Mouse (Mus musculus): Measurements from ENCODE around the gene Acat1.

The Acat1 gene

GRCm38 (mm10) chr9:53535416-53536320, 74.5 kb downstream of the Acat1 start:
- in situ Hi-C loops (cut with MboI; ENCODE audit: low sequenced_read_pairs) = no loop called here

Measured in CH12F3 (cell line).